13 mouse cellular contexts compared by ENCODE assay signal in genomic region chr12:71959351-71959991, GRCm38 (mm10).
A peak's percentile ranks its signal among the peaks of the same experiment; 100 is the strongest.
DNase-seq lines count a peak whose midpoint lies in the region; ATAC-seq lines count a peak whose summit lies in the region.
"Had no signal": no experiment of that assay in that cellular context is flagged by ENCODE, and none has a peak within 500 bp of the region (broad histone marks: within the 10 kb centered on the region; RNA-seq: fewer than 3 reads in every experiment).

No protein-coding gene starts in this region.

- no peaks in the 10 kb centered on the region for H3K9me3 ChIP-seq in forebrain, embryonic 13.5 days (replicated peaks)
- H3K9me3 ChIP-seq in forebrain, embryonic 10.5 days: no peaks in the 10 kb centered on the region
- H3K9me3 ChIP-seq in hindbrain, embryonic 11.5 days (ENCODE audit: control insufficient read depth, low read length): no peaks in the 10 kb centered on the region
- no peaks in the 10 kb centered on the region for H3K9me3 ChIP-seq in intestine, embryonic 16.5 days (ENCODE audit: control insufficient read depth, low read length)
- H3K9me3 ChIP-seq: stomach, embryonic 15.5 days had no signal

- no peak overlapping the region for H3K9ac ChIP-seq in forebrain, embryonic 13.5 days
- no peak overlapping the region for H3K9ac ChIP-seq in hindbrain, embryonic 11.5 days (ENCODE audit: low read depth, low read length)
- H3K9ac ChIP-seq in intestine, embryonic 16.5 days (ENCODE audit: low read depth, low read length): no peak overlapping the region
- H3K9ac ChIP-seq: stomach, embryonic 15.5 days had no signal

- H3K4me1 ChIP-seq in forebrain, embryonic 13.5 days: peaks cover 34% of the 10 kb centered on the region
- H3K4me1 ChIP-seq in forebrain, embryonic 10.5 days: peaks cover 19% of the 10 kb centered on the region
- no peaks in the 10 kb centered on the region for H3K4me1 ChIP-seq in hindbrain, embryonic 11.5 days (replicated peaks; ENCODE audit: control insufficient read depth, insufficient read depth, low read length)
- no peaks in the 10 kb centered on the region for H3K4me1 ChIP-seq in intestine, embryonic 16.5 days (ENCODE audit: control insufficient read depth, insufficient read depth, low read length)
- H3K4me1 ChIP-seq: stomach, embryonic 15.5 days had no signal

- peak; percentile 52; the same call in 1 of the 2 replicates for ATAC-seq in forebrain, embryonic 13.5 days
- ATAC-seq in hindbrain, embryonic 11.5 days (ENCODE audit: low FRiP score): peak; percentile 75
- no peak for ATAC-seq in erythroid progenitor cell, adult 5-6 weeks (replicated peaks; ENCODE audit: low FRiP score, poor library complexity, severe bottlenecking)
- ATAC-seq in intestine, embryonic 16.5 days: no peak
- ATAC-seq: inflammation-experienced regulatory T-cells, adult 6 months had no signal

- no peaks in the 10 kb centered on the region for H3K27me3 ChIP-seq in forebrain, embryonic 13.5 days
- H3K27me3 ChIP-seq in forebrain, embryonic 10.5 days (ENCODE audit: poor library complexity, severe bottlenecking): no peaks in the 10 kb centered on the region
- no peaks in the 10 kb centered on the region for H3K27me3 ChIP-seq in hindbrain, embryonic 11.5 days (ENCODE audit: control insufficient read depth, insufficient read depth, low read length)
- H3K27me3 ChIP-seq in intestine, embryonic 16.5 days (replicated peaks; ENCODE audit: control insufficient read depth, insufficient read depth, low read length): no peaks in the 10 kb centered on the region
- H3K27me3 ChIP-seq: stomach, embryonic 15.5 days had no signal

- no peak overlapping the region for H3K4me3 ChIP-seq in forebrain, embryonic 13.5 days
- no peak overlapping the region for H3K4me3 ChIP-seq in forebrain, embryonic 10.5 days
- H3K4me3 ChIP-seq in hindbrain, embryonic 11.5 days (ENCODE audit: low read depth, low read length): no peak overlapping the region
- no peak overlapping the region for H3K4me3 ChIP-seq in intestine, embryonic 16.5 days (ENCODE audit: low read length)
- H3K4me3 ChIP-seq: stomach, embryonic 15.5 days had no signal

- peak overlapping the region; percentile 52 for H3K27ac ChIP-seq in forebrain, embryonic 13.5 days
- H3K27ac ChIP-seq in forebrain, embryonic 10.5 days: no peak overlapping the region
- H3K27ac ChIP-seq in hindbrain, embryonic 11.5 days (ENCODE audit: low read depth, low read length): no peak overlapping the region
- H3K27ac ChIP-seq in intestine, embryonic 16.5 days (ENCODE audit: low read length): no peak overlapping the region
- H3K27ac ChIP-seq: stomach, embryonic 15.5 days had no signal

- no peak for DNase-seq in forebrain, embryonic 10.5 days (ENCODE audit: extremely low spot score, low spot score)
- DNase-seq in A20 (ENCODE audit: low read depth, low spot score): peak; percentile 47
- peak; percentile 45 to 52 for DNase-seq in adrenal gland, postnatal 36 days
- peak; percentile 39 for DNase-seq in hindbrain, embryonic 11.5 days (ENCODE audit: low spot score)
- no peak for DNase-seq in gastrocnemius, postnatal 4 days (ENCODE audit: low spot score in 2 of 2)
- DNase-seq: cerebellum, adult 2 months; left cerebral cortex, postnatal 4 days had no signal

- H3K4me2 ChIP-seq in forebrain, embryonic 13.5 days: no peak overlapping the region
- no peak overlapping the region for H3K4me2 ChIP-seq in hindbrain, embryonic 11.5 days (replicated peaks; ENCODE audit: low read depth, low read length)
- no peak overlapping the region for H3K4me2 ChIP-seq in intestine, embryonic 16.5 days (ENCODE audit: low read depth, low read length)
- H3K4me2 ChIP-seq: heart, embryonic 11.5 days; stomach, embryonic 15.5 days had no signal

- WGBS in forebrain, embryonic 13.5 days: 27% methylated on average over 6 of the region's 6 CpGs
- 61% methylated on average over 6 of the region's 6 CpGs for WGBS in forebrain, embryonic 10.5 days
- WGBS in hindbrain, embryonic 11.5 days: 36% methylated on average over 6 of the region's 6 CpGs
- WGBS in intestine, embryonic 16.5 days: 52% methylated on average over 6 of the region's 6 CpGs

- H3K36me3 ChIP-seq in forebrain, embryonic 13.5 days (ENCODE audit: poor library complexity, severe bottlenecking): peaks cover 36% of the 10 kb centered on the region
- peaks cover 40% of the 10 kb centered on the region for H3K36me3 ChIP-seq in forebrain, embryonic 10.5 days (replicated peaks)
- H3K36me3 ChIP-seq in hindbrain, embryonic 11.5 days (ENCODE audit: control insufficient read depth, insufficient read depth, low read length): no peaks in the 10 kb centered on the region
- H3K36me3 ChIP-seq in intestine, embryonic 16.5 days (ENCODE audit: control insufficient read depth, insufficient read depth, low read length): peaks cover 4% of the 10 kb centered on the region; the same call in 1 of the 2 replicates
- H3K36me3 ChIP-seq: stomach, embryonic 15.5 days had no signal

Comparison
In these comparisons a context has a peak if more than half of its experiments do, and no peak if none do; other contexts are left out.
1. ATAC-seq: peak in forebrain, embryonic 13.5 days (single experiment) and hindbrain, embryonic 11.5 days (single experiment); none in erythroid progenitor cell, adult 5-6 weeks (single experiment) and intestine, embryonic 16.5 days (single experiment).
2. DNase-seq: peak in A20 (single experiment), adrenal gland, postnatal 36 days (2 of 2) and hindbrain, embryonic 11.5 days (single experiment); none in forebrain, embryonic 10.5 days (single experiment) and gastrocnemius, postnatal 4 days (0 of 2).